Mouse (Mus musculus): ENCODE results near the gene Psmd11. TPM values are rescaled to one million over a fixed set of nuclear protein-coding genes. Genes with fewer than 3 reads are reported as not detected.

Psmd11 gene
- total RNA-seq, 1 experiment from 2014 or later = 151 TPM

DNA sequence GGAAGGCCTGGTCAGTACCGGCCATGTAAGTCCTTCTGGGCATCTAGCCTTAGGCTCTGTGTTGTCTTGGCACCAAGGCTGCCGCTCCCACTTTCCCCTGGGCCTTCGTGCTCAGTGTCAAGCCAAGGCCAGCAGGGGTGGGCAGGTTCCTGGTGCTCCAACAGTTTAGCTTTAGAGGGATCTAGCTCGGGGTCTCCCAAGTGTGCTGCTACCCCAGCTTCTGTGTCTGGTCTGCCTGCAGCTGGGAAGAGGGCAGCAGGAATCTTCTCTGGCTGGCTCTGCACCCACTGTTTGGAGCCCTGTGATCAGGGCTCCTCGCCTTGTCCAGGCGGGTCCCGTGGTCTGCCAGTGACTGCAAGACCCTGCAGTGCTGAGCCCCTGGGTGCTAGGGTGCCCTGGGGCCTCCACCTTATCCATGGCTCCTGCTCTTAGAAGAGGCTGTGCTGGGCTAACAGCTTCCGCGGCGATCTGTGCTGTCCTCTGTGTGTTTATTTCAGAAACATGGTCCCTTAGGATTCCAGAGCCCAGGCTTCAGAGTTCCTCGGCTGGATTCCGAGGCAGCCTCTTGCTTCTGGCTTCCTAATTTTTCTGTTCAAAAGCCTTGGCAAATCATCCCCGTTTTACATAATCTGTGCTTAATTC is 53.1 kb downstream of the Psmd11 start:
- no peak for DNase-seq

DNA sequence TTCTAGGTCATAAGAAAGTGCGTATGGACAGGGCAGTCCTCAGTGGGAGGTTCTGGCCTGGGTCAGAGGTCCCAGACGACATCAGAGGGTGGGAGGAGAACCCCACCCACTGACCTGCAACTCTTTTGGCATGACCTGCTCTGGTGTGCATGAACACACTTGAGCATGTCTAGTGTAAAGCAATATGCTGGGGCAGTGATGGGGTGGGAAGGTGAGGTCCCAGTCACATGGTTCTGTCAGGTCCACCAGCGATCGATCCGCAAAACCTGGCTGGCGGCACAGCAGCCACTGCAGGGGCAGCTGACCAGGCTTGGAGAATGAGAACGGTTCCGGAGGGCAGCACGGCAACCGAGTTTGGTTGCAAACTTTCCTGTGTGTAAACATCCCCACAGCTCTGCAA is 53.9 kb downstream of the Psmd11 start:
- DNase-seq = no peak

DNA sequence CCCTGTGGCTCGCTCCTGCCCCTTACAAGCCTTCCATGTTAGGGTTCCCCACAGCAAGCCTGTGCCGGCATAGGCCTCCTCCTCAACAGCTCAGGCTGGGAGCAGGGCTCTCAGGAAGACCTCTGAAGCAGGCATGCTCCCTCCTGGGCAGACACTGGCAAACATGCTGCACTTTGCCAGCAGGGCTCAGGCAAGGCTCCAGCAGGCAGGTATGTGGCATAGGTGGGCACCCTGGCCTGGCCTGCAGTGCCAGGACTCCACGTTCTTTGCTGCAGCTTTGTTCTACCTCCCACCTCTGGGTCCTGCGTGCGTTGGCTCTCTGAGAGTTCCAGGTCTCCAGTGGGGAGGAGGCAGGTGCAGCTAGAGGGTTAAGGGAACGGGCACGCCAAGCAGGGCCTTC is 54.5 kb downstream of the Psmd11 start:
- no peak for DNase-seq

DNA sequence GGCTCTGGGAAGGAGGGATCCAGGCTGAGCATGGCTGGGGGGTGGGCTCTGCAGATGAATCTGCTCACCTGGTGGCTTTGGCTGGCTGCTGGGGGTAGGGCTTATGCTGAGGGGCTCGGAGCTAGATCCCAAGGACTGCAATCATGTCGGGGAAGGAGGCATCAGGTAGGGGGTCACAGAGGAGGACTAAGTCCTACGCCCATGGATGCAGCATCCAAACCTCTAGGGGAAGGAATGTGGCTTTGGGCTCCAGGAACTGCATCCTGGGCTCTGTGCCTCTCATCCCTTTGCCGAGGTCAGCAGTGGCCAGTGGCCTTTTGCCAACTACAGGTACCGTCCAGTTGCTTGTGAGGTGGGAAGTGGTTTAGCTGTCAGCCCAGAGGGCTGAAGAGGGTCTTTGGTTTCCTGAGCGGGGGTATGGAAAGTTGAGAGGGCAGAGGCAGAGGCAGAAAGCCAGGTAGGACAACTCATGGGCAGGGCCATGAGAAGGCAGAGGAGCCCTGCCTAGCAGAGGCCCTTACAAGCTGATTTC is 55.2 kb downstream of the Psmd11 start:
- DNase-seq = no peak

GRCm38 (mm10) chr11:80484191-80484791 is 55.9 kb downstream of the Psmd11 start:
- peak; percentile 34 for DNase-seq

GRCm38 (mm10) chr11:80485120-80485551 is 56.7 kb downstream of the Psmd11 start:
- DNase-seq = no peak

DNA sequence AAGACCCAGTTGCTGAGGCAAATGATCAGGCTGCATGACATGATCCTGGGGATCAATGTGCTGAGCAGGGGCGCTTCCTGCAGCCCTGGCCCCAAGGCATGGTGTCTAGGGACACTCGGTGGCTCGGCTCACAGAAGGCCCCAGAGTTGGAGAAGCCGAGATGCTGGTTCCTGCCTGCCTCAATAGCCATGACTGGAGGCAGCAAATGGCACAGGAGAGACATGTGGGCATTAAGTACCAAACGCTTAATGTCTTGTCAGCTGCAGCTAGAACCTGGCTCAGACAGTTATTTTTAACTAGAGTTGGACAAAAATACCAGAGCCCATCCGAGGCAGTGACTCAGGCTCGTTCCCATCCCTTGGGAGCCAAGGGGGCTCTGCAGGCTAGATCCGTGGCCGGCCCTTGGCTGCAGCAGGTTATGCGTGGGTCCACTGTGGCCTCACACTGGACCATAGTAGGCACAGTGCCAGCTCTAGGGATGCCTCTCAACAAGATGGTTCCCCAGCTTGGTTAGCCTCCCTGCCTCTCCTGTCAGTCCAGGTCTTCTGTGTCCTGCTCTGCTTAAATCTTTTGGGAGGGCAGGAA is 57.3 kb downstream of the Psmd11 start:
- no peak for DNase-seq

DNA sequence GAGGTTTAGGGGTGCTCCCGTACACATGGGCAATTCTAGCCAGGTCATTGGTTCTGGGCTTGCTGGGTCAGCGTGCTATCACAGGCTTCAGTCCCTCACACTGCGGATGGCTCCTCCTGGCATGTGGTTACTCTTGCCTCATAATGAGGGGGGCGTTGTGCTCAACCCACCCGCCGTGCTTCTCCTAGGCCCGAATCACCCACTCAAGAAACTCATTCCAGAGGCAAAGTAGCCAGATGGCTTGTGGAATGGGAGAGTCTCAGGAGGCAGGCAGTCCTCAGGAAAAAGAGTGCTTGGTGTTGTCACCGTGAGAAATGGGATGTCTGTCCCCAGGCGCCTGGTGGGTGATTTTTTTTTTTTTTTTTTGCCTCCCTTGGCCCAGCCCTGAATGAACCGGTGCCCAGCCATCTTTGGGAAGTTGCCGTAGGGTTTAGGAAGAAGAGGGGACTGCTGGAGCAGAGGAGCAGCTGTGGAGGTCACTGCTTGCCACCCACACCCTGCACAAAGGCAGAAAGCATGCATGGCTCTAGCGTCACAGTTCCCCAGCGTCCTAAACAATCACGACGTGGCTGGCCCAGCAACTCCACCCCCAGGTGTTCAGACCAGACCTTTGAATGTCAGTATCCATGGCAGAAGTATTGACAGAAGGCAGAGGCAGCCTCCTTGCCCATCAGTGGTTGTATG is 59.6 kb downstream of the Psmd11 start:
- no peak for DNase-seq

- DNase-seq = no peak
Observed at GRCm38 (mm10) chr11:80489172-80489881, 60.9 kb downstream of the Psmd11 start.

GRCm38 (mm10) chr11:80489882-80490196 is 61.4 kb downstream of the Psmd11 start:
- DNase-seq = no peak

GRCm38 (mm10) chr11:80490831-80491230 is 62.4 kb downstream of the Psmd11 start:
- no peak for DNase-seq

DNA sequence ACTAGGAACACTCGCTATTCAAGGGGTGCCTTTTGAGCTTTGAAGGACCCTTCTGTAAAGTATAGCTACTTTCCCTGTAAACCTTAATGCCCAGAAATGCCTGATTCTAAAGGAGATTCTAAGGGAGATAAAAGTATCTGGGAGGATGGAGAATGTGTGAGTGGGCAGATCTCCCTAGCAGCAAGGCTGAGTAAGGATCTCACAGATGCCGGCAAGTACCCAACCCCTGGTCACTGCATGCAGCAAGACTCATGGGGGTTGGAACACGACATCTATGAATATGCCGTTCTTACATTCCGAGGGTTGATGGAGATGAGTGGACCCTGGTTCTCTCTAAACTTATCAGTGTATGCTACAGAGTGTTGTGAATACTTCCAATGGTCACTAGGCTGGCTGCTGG is 64.8 kb downstream of the Psmd11 start:
- no peak for DNase-seq

GRCm38 (mm10) chr11:80494852-80495251 is 66.4 kb downstream of the Psmd11 start:
- no peak for DNase-seq

- DNase-seq = no peak
Observed at GRCm38 (mm10) chr11:80495972-80496371, 67.6 kb downstream of the Psmd11 start.

DNA sequence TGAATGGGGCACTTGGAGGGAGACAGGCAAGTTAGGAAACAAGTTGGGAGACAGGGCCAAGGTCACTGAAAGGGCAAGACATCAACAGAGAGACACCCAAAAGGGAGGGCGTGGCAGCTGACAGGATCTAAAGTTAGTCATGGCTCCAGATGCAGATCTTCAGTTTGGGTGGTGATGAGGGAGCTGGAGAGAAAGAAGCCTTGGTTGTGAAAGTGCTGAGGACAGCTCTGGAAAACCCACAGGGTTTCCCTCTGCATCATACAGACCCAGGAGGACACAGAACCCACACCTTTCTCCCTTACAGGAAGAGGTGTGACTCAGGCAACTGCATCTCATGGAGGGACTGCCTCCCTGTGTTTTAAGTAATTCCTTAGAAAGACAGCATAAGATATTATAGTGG is 68.2 kb downstream of the Psmd11 start:
- no peak for DNase-seq

DNA sequence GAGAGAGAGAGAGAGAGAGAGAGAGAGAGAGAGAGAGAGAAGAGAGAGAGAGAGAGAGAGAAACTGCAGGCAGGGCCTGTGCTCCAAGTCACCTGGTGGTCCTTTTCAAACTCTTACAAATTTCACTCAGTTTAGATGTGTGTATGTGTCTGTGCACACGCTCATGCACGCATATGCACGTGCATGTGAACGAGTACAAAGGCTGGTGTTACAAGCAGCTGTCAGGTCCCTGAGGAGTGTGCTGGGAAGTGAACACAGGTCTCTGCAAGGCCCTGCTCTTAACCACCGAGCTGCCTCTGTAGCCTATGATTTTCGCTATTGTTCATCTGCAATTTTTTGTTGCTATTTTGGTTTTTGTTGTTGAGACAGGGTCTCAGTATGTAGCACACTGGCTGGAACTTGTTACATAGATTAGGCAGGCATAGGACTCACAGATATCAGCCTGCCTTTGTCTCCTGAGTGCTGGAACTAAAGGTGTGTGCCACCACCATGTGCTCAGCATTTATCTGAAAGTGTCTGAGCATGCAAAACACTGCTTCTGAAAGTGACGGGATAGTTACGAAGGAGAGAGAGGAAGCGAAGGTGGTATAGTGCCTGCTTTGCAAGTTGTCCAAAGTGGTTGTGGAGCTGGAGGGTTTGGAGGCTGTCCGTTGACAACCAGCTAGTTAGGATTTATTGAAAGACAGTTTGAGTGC is 69.0 kb downstream of the Psmd11 start:
- no peak for DNase-seq

GRCm38 (mm10) chr11:80498328-80499070 is 70.1 kb downstream of the Psmd11 start:
- no peak for DNase-seq

GRCm38 (mm10) chr11:80499550-80499952 is 71.1 kb downstream of the Psmd11 start:
- DNase-seq = no peak

DNA sequence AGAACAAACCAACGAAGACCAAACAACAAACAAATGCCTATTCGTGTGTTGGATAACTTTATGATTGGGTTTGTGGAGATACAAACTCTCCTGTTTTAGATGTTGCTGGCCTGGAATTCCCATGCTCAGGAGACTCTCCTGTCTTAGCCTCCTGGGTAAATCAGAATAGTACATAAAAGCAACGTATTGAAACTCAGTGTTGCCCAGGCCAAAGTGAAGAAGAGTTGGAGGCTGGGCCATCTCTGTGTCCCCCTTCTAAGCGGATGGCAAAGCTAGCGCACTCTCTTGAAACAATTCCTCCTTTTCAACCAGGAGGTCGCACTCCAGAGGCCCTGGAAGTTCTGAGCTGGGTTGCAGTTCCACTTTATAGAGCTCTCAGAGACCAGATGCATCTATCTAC is 74.9 kb downstream of the Psmd11 start:
- no peak for DNase-seq

GRCm38 (mm10) chr11:80503726-80504452 is 75.5 kb downstream of the Psmd11 start:
- no peak for DNase-seq

All from adrenal gland, postnatal 25 days (tissue).